Mouse (Mus musculus) embryonic facial prominence, embryonic 13.5 days (tissue): ENCODE measurements around the gene Anapc2. TPM values are rescaled to one million over a fixed set of nuclear protein-coding genes. Genes with fewer than 3 reads are reported as not detected.

Experiments
- polyA plus RNA-seq: library from polyadenylated mRNA; unstranded; fragments of >200 nt; fragmentation: Nextera tagmentation; extraction: Ambion mirVana; gene quantifications from 2 replicates; pipeline ENCODE4 v1.2.1, GENCODE M21; 2015

Anapc2 gene
- polyA plus RNA-seq, 1 experiment from 2014 or later = 143 TPM

Other genes starting within 250 kb of the Anapc2 start
- gene Nsmf, start 218.1 kb upstream of the Anapc2 start, polyA plus RNA-seq = 82.5 and 87.4 TPM in 2 replicates
- not detected in 2 replicates for gene Entpd8, start 192.2 kb upstream of the Anapc2 start, polyA plus RNA-seq
- 0.17 TPM in 1 of 2 replicates, not detected in the other for gene Noxa1, start 177.3 kb upstream of the Anapc2 start, polyA plus RNA-seq
- 15.0 and 16.7 TPM in 2 replicates for gene Nrarp, start 91.7 kb upstream of the Anapc2 start, polyA plus RNA-seq
- 5.1 and 6.1 TPM in 2 replicates for gene Tor4a, start 75.6 kb upstream of the Anapc2 start, polyA plus RNA-seq
- 110 and 114 TPM in 2 replicates for gene Nelfb, start 61.0 kb upstream of the Anapc2 start, polyA plus RNA-seq
- gene Stpg3, start 57.8 kb upstream of the Anapc2 start, polyA plus RNA-seq = 0.15 TPM in 1 of 2 replicates, not detected in the other
- gene Fam166a, start 53.7 kb upstream of the Anapc2 start, polyA plus RNA-seq = not detected in 2 replicates
- 409 and 438 TPM in 2 replicates for gene Tubb4b, start 47.8 kb upstream of the Anapc2 start, polyA plus RNA-seq
- gene Slc34a3, start 38.1 kb upstream of the Anapc2 start, polyA plus RNA-seq = not detected in 2 replicates
- not detected in 2 replicates for gene Rnf224, start 35.7 kb upstream of the Anapc2 start, polyA plus RNA-seq
- 10.8 and 11.3 TPM in 2 replicates for gene Rnf208, start 30.2 kb upstream of the Anapc2 start, polyA plus RNA-seq
- 0.81 TPM in 1 of 2 replicates, not detected in the other for gene Cysrt1, start 30.0 kb upstream of the Anapc2 start, polyA plus RNA-seq
- gene AL732309.1, start 25.6 kb upstream of the Anapc2 start, polyA plus RNA-seq = 6.9 and 7.9 TPM in 2 replicates
- gene Tmem203, start 17.0 kb upstream of the Anapc2 start, polyA plus RNA-seq = 24.5 and 25.3 TPM in 2 replicates
- gene Tprn, start 9.9 kb upstream of the Anapc2 start, polyA plus RNA-seq = 7.5 and 8.2 TPM in 2 replicates
- gene Ssna1, start within 50 bp of the Anapc2 start, polyA plus RNA-seq = 231 and 246 TPM in 2 replicates
- gene Tmem210, start 15.7 kb downstream of the Anapc2 start, polyA plus RNA-seq = not detected in 2 replicates
- 0.22 TPM in 2 replicates for gene Lrrc26, start 17.4 kb downstream of the Anapc2 start, polyA plus RNA-seq
- 0.38 and 1.2 TPM in 2 replicates for gene Grin1, start 46.7 kb downstream of the Anapc2 start, polyA plus RNA-seq
- 61.1 and 79.4 TPM in 2 replicates for gene Man1b1, start 59.9 kb downstream of the Anapc2 start, polyA plus RNA-seq
- 23.0 and 25.5 TPM in 2 replicates for gene Dpp7, start 83.9 kb downstream of the Anapc2 start, polyA plus RNA-seq
- 9.9 and 14.9 TPM in 2 replicates for gene Uap1l1, start 93.2 kb downstream of the Anapc2 start, polyA plus RNA-seq
- 38.9 and 47.9 TPM in 2 replicates for gene Sapcd2, start 99.8 kb downstream of the Anapc2 start, polyA plus RNA-seq
- gene Entpd2, start 123.4 kb downstream of the Anapc2 start, polyA plus RNA-seq = 0.87 and 1.1 TPM in 2 replicates
- 42.5 and 48.9 TPM in 2 replicates for gene Npdc1, start 126.9 kb downstream of the Anapc2 start, polyA plus RNA-seq
- 0.12 and 0.17 TPM in 2 replicates for gene Fut7, start 150.8 kb downstream of the Anapc2 start, polyA plus RNA-seq
- 2.9 and 4.0 TPM in 2 replicates for gene Abca2, start 156.2 kb downstream of the Anapc2 start, polyA plus RNA-seq
- 5.0 and 7.2 TPM in 2 replicates for gene Clic3, start 184.4 kb downstream of the Anapc2 start, polyA plus RNA-seq
- 29.4 and 35.9 TPM in 2 replicates for gene Paxx, start 188.6 kb downstream of the Anapc2 start, polyA plus RNA-seq
- gene Ptgds, start 197.6 kb downstream of the Anapc2 start, polyA plus RNA-seq = 1.3 and 2.8 TPM in 2 replicates
- gene Lcn12, start 221.4 kb downstream of the Anapc2 start, polyA plus RNA-seq = not detected in 2 replicates
- gene Fbxw5, start 228.3 kb downstream of the Anapc2 start, polyA plus RNA-seq = 75.1 and 81.1 TPM in 2 replicates
- gene C8g, start 229.2 kb downstream of the Anapc2 start, polyA plus RNA-seq = 5.8 and 6.2 TPM in 2 replicates